Mouse (Mus musculus) cerebellum, postnatal 10 days (tissue): Measurements from ENCODE around the gene Slc7a14.
"Not testable (repeated sequence)": the region's sequence is repeated elsewhere in the genome, so short reads cannot be mapped to it uniquely, and the experiment has no call there.

Source experiments
- DNase-seq, 2 experiments: peaks; one replicate each; pipeline ENCODE4 v3.0.0; 2021; ENCODE audit warnings: mixed read lengths in 2 of 2

Slc7a14 gene

GRCm38 (mm10) chr3:31309934-31310787, at the start of gene Slc7a14:
Gene Slc7a14 (minus strand): TSS chr3:31310378.
- peak; percentile 93 to 94 for DNase-seq

GRCm38 (mm10) chr3:31346540-31346939, 36.4 kb upstream of the Slc7a14 start:
- no peak for DNase-seq

GRCm38 (mm10) chr3:31345766-31346165, 35.6 kb upstream of the Slc7a14 start:
- DNase-seq, result no peak

- no peak for DNase-seq
Observed at GRCm38 (mm10) chr3:31339236-31339635, 29.1 kb upstream of the Slc7a14 start.

GRCm38 (mm10) chr3:31328237-31328836, 18.2 kb upstream of the Slc7a14 start:
- no peak for DNase-seq

GRCm38 (mm10) chr3:31327791-31328190, 17.6 kb upstream of the Slc7a14 start:
- no peak for DNase-seq

GRCm38 (mm10) chr3:31324231-31324654, 14.1 kb upstream of the Slc7a14 start:
- DNase-seq, result peak; percentile 8 to 38

- DNase-seq, result peak; percentile 78 to 79
Observed at GRCm38 (mm10) chr3:31309371-31309933, 726 bp downstream of the Slc7a14 start.

GRCm38 (mm10) chr3:31308906-31309305, 1.3 kb downstream of the Slc7a14 start:
- peak; percentile 30 to 41 for DNase-seq

GRCm38 (mm10) chr3:31307936-31308335, 2.2 kb downstream of the Slc7a14 start:
- DNase-seq, result peak in 1 of 2 experiments; percentile 19

GRCm38 (mm10) chr3:31291673-31292602, 18.2 kb downstream of the Slc7a14 start:
- DNase-seq, result no peak

GRCm38 (mm10) chr3:31287421-31287948, 22.7 kb downstream of the Slc7a14 start:
- DNase-seq, result peak in 1 of 2 experiments; percentile 24

GRCm38 (mm10) chr3:31281116-31281515, 29.1 kb downstream of the Slc7a14 start:
- DNase-seq, result no peak

- DNase-seq, result no peak
Observed at GRCm38 (mm10) chr3:31274875-31275274, 35.3 kb downstream of the Slc7a14 start.

GRCm38 (mm10) chr3:31273247-31273646, 36.9 kb downstream of the Slc7a14 start:
- DNase-seq, result not testable (repeated sequence)

- DNase-seq, result no peak
Observed at GRCm38 (mm10) chr3:31272635-31273034, 37.5 kb downstream of the Slc7a14 start.

- no peak for DNase-seq
Observed at GRCm38 (mm10) chr3:31269551-31270317, 40.4 kb downstream of the Slc7a14 start.

GRCm38 (mm10) chr3:31267921-31268320, 42.3 kb downstream of the Slc7a14 start:
- no peak for DNase-seq

- DNase-seq, result peak in 1 of 2 experiments; percentile 19
Observed at GRCm38 (mm10) chr3:31266941-31267340, 43.2 kb downstream of the Slc7a14 start.

- peak; percentile 56 to 64 for DNase-seq
Observed at GRCm38 (mm10) chr3:31263535-31263934, 46.6 kb downstream of the Slc7a14 start.

GRCm38 (mm10) chr3:31261418-31262014, 48.7 kb downstream of the Slc7a14 start:
- no peak for DNase-seq
